Mouse (Mus musculus): ENCODE measurements at regions not wholly inside any gene's neighbourhood (a gene's known extent, or its start where the extent isn't known, plus 50 kb on each side); places are given as distances from the start of the nearest gene placed in this dataset.
"Not testable (repeated sequence)": the region's sequence is repeated elsewhere in the genome, so short reads cannot be mapped to it uniquely, and the experiment has no call there.

DNA sequence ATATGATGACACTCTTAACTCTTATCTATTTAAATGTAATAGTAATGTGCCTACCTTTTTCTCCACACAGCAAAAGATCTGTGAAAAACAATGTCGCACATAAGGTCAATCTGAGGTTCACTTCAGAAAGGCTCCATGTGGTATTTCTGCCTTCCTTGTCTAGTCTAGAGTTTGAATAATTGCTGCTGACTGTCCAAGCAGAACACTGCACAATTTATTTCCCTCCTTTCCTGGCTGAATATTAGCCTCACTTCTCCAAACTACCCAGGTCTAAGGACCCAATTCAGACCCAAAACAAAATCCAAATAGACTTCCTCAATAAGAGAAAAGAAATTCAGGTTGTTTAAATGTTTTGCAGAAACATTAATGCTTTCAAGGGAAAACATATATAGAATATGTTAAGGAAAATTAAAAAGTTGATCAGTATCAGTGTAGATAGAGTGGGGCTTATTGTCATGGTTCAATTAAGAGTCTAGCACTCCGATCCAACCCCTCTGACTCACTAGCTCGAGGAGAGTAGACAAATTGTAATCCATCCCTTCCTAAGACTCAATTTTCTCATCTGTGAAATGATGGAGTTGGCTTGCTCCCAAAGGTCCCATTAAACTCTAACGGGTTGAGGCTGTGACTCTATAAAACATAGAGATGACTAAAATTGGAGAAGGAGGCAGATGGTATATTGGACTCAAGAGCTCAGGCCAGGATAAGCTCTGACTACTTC is 215.4 kb upstream of the Tbl1xr1 start:
- no peak for DNase-seq (ENCODE audit: low read depth)

- DNase-seq (ENCODE audit: low read depth) = no peak
These were observed 214.8 kb upstream of the Tbl1xr1 start for GRCm38 (mm10) chr3:21861636-21861970.

DNA sequence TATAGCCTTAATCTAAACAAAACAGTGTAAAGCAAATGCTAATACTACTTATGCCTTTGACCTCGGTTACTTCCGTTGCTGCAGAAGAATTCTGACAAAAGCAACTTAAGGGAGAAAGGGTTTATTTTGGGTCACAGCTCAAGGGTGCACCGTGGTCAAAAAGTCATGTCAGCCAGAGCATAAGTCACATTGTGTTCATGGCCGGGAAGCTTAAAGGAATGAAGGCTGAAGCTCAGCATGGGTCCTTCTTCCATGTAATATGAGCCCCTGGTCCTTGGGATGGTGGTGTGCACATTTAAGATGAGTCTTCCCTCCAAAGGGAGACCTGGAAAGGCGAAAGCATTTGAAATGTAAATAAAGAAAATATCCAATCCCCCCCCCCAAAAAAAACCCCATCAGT is 212.1 kb upstream of the Tbl1xr1 start:
- DNase-seq (ENCODE audit: low read depth) = no peak

DNA sequence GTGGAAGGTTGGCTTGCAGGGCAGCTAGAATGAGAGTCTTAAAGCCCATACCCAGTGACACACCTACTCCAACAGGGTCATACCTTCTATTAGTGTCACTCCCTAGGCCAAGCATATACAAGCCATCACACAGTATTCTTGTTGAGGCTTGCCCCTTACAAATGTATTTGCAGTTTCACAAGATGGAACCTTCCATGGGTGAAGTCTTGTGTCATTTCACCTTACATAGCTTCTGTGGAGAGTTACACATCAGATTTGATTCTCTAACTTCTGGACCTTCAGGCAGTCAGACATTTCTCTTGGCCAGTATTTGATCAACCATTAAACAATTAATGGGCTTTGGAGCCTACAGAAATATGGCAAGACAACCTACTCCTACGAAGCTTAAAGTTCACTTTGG is 210.6 kb upstream of the Tbl1xr1 start:
- no peak for DNase-seq (ENCODE audit: low read depth)

GRCm38 (mm10) chr3:21878396-21878795 is 198.1 kb upstream of the Tbl1xr1 start:
- no peak for DNase-seq (ENCODE audit: low read depth)

DNA sequence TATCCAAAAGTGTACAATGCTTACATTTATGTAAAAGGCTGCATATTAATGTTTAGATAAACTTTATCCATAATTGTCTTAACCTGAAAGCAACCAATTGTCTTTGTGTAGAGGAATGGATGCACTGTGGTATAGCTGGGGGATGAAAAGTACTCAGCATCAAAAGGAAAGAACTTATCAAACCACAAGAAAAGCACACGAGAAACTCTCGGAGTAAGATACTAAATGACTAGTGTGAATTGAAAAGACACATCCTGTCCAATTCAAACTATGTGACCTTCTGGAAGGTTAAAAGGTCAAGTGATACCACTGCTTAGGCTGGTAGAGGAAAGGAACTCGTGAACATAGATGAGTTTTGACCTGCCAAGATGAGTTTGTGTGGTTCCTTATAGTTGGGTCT is 192.2 kb upstream of the Tbl1xr1 start:
- no peak for DNase-seq (ENCODE audit: low read depth)

GRCm38 (mm10) chr3:21888710-21889109 is 187.7 kb upstream of the Tbl1xr1 start:
- no peak for DNase-seq (ENCODE audit: low read depth)

DNA sequence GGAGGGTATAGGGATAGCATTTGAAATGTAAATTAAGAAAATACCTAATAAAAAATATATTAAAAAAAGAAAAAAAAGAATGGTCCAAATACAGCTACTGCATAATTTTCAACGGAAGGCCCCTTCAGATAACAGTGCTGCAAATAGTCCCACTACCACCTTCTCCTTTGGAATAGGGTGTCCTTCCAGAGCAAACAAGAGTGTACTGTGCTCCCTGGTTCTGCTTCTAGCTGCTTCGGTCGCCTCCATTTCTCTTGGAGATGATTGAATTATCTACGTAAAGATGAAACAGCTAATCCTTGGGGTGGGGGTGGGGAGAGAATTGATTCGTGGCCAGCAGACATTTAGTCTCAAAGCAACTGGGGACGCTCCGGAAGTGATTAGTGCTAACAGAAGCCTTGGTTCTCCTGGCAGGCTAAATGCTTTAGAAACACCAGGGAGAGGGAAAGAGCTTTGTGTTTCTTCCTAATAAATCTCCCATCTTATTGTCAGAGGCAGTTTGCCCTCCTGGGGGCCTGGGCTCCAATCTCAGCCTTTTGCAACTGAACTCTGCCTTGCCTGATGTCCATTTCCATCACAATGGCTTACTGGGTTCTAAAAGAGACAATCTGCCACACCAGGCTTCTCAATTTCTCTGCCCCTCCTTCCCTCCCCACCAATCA is 184.5 kb upstream of the Tbl1xr1 start:
- no peak for DNase-seq (ENCODE audit: low read depth)

GRCm38 (mm10) chr3:21892864-21893404 is 183.5 kb upstream of the Tbl1xr1 start:
- DNase-seq (ENCODE audit: low read depth) = no peak

DNA sequence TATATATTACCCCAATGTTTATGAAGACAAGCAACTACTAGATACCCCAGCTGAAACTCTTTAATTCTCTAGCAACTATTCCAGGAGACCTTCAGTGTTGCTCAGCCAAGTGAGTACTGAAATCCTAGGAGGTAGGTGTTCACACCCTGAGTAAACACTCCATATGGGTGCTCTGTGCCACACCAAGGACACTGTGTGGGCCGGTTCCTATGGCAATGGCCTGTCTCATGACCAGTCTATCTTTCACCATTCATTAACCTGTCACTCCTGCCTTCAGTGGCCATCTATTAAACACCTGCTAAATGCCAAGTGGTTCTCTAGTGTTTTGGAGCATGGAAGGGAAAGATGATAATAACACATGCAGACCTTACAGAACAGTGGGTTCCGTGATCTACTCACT is 180.9 kb upstream of the Tbl1xr1 start:
- no peak for DNase-seq (ENCODE audit: low read depth)

- DNase-seq (ENCODE audit: low read depth) = no peak
These were observed 178.2 kb upstream of the Tbl1xr1 start for GRCm38 (mm10) chr3:21898241-21898640.

GRCm38 (mm10) chr3:21905384-21906073 is 170.9 kb upstream of the Tbl1xr1 start:
- no peak for DNase-seq (ENCODE audit: low read depth)

DNA sequence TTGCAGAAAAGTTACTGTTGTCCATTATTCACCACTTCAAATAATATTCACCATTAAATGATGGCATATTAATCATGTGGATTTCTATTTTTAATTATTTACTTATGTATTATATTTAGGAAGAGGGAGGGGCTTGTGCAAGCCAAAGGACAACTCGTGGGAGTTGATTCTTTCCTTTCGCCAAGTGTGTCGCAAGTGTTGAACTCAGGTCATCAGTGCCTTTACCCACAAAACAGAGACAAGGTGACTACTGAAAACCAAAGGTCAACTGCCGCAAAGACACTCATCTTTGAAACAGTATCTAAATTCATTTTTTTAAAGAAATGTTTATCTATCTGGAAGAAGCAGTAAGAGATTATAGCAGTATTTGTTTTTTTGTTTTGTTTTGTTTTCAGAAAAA is 167.6 kb upstream of the Tbl1xr1 start:
- DNase-seq (ENCODE audit: low read depth) = no peak

DNA sequence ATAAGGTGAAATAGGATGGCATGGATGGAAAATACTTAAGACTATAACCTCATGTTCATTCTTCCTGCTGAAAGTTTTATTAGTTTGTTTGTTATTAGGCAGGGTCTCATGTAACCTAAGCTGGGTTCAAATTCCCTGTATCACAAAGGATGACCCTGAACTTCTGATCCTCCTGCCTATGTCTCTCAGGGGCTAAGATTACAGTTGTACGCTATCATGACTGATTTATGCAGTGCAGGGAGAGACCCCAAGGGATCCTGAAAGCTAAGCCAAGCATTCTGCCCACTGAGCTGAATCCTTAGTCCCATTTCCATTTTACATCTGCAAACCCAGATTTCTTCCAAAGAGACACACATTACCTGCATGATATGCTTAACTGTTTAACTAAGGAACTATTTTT is 166.4 kb upstream of the Tbl1xr1 start:
- no peak for DNase-seq (ENCODE audit: low read depth)

DNA sequence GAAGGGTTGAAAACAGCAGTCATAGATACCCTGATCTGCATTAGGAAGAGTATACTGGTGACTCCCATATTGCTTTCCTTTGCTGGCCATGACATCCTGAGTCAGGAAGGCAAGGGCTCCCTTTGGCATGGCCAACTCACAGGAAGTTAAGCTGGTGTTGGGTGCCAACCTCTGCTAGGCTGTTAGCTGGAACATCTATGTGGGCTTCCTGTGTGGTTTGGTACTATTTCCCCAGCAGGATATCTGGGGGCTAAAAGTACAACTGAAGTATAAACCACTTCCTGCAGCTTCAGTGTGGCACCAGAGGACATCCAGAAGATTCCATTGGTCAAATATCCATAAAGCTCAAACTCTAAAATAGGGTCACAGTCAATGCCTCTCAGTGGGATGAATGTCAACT is 165.4 kb upstream of the Tbl1xr1 start:
- DNase-seq (ENCODE audit: low read depth) = peak; percentile 20

DNA sequence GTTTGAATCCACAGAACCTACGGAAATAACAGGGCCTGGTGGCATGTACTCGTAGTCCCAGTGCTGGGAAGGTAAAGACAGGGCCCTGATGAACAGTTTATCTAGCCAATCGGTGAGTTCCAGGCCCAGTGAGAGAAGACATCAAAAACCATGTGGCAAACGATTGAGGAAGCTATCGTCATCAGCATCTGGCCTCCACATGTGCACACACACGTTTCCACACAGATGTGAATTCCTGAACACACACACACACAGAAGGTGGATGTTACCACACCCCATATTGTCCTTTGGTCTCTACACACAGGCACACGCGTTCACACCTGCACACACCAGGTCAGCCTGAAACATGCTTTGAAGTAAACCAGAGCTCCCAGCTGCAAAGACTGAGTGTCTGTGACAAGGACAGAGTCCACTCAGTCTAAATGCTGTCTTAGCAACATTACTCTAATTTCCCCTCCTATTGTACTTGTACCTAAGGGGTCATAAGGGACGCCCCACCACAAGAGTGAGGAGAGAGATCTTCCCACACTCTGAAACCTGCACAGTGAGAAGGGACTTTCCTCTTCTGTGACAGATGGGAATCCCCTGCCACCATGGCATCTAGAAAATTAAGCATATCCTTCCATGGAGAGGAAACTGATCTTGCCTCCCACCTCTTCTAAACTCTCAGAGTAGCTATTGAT is 159.1 kb upstream of the Tbl1xr1 start:
- no peak for DNase-seq (ENCODE audit: low read depth)

DNA sequence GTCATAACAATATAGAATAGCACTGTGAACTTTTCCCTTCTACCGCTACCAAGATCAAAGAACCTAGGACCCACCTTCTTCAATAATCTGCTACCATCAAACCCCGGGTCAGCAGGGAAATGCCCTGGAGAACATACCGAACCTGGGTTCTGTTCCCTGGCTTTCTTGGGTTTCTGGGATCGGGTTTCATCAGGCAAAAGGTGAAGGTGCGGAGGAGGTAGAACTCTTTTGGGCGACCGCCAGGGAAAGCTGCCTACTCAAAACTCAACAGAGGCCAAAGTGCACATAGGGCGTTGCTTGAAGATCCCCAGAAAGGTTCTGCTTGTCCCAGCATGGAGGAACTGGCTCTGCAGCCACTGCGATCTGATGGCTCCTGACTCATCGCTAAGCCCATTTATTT is 158.0 kb upstream of the Tbl1xr1 start:
- DNase-seq (ENCODE audit: low read depth) = no peak

DNA sequence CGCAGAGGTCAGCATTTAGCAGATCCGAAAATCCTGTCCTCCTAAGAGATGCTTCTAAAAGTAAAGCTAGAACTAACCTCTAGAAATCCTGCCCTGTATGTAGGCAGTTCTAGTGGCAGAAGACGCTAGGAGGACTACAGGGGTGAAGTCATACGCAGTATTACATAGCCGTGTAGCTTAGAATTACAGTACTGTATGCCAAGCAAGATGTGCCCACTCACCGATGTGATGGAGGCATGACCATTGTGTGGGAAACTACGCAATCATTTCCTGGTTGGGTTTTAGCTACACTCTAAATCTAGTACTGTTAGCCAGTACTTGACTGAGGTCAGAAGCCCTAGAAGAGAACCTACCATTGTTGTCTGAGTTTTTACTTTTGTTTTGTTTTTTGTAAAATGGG is 156.5 kb upstream of the Tbl1xr1 start:
- no peak for DNase-seq (ENCODE audit: low read depth)

- DNase-seq (ENCODE audit: low read depth) = no peak
These were observed 144.5 kb upstream of the Tbl1xr1 start for GRCm38 (mm10) chr3:21931951-21932350.

GRCm38 (mm10) chr3:21932696-21933095 is 143.8 kb upstream of the Tbl1xr1 start:
- DNase-seq (ENCODE audit: low read depth) = not testable (repeated sequence)

DNA sequence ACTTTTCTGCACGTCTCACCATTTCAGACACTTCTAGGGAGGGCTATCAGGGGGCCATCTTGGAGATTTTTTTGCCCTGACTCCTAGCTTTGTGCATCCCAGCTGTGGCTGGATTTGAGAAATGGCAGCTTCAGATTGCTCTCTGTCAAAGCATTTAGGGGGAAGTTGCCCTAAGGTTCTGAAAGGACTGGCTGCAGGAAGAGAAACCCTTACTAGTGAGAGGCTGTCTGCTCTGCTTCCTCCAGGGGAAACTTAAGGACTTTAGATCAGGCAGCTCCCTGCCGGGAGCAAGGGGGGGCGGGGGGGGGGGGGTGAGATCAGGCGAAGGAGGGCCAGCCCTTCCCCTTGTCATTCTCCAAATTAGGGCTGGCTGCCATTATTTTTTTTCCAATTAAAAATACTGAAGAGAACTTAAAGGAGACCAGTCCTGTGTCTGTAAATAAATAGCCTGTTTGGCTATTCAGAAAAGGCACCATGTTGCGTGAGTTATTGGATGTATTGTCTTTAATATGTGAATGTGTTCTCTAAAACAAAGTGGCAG is 141.7 kb upstream of the Tbl1xr1 start:
- no peak for DNase-seq (ENCODE audit: low read depth)

GRCm38 (mm10) chr3:21935571-21936261 is 140.7 kb upstream of the Tbl1xr1 start:
- DNase-seq (ENCODE audit: low read depth) = peak; percentile 85

Measured in c-Kit-positive CD71-negative TER-119-negative erythroid progenitor cells, embryonic 14.5 days (primary cell).